Mouse (Mus musculus) left cerebral cortex, postnatal 14 days (tissue): ENCODE measurements around the gene Zswim4. TPM values are rescaled to one million over a fixed set of nuclear protein-coding genes. Genes with fewer than 3 reads are reported as not detected.
A peak's percentile ranks its signal among the peaks of the same experiment; 100 is the strongest.

Experiments used
- DNase-seq, 2 experiments: peaks; one replicate each; pipeline ENCODE4 v3.0.0; 2021 to 2022; ENCODE audit warnings: low spot score in 2 of 2, mixed read lengths in 1 of 2
- intact Hi-C: fragments of 180-260 bp; cut with DNase I; formaldehyde crosslinking; loops from one replicate; pipeline ENCODE4 v1.15.1; 2025
- total RNA-seq, 2 experiments: library from RNA; stranded (reverse); gene quantifications; 2 replicates each; pipeline ENCODE4 v1.2.3; 2021

The Zswim4 gene
- total RNA-seq, 2 experiments from 2014 or later, result 14.1 to 15.0 TPM

DNA sequence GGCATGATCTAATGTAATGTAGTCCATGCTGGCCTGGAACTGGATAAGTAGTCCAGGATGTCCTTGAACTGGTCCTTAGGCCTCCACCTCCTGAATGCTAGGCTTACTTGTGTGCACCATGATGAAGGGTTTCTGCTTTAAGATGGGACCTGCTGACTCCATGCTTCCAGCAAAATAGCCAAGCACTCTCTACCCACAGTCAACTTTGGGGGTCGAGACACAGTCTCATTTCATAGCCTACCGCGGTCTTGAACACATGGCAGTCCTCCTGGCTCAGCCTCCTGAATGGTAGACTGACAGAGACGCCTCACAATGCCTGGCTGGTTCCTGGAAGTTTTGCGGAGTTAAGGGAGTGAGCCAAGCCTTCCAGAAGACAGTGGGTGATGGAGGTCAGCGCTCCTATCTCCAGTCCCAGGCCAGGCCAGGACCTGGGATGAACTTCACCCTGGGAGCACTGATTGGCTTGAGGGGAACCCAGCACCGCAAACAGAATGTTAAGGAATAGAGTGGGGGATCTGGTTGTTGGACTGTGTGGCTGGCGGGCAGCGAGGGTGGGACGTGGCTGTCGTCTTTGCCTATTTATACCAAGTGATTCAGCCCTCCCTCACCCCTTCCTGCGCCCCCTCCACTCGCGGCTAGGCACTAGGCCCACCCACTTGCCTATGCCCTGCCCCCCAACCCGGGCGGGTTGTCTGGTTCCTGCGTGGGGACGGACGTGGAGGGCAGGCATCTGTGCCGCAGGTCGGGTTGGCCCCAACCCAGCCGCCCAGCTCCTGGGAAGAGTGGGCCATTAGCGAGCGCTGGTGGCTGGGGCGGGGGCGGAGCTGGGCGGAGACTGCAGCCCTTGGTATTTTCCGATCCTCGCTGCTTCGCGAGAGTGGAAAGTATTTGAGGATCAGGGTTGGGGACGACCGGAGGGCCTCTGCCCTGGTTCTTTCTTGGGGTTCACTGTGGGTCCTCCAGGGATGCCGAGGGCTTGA lies 33.6 kb downstream of the Zswim4 start:
- intact Hi-C loops, result no loop called here
- DNase-seq, result peak; percentile 62 to 78

DNA sequence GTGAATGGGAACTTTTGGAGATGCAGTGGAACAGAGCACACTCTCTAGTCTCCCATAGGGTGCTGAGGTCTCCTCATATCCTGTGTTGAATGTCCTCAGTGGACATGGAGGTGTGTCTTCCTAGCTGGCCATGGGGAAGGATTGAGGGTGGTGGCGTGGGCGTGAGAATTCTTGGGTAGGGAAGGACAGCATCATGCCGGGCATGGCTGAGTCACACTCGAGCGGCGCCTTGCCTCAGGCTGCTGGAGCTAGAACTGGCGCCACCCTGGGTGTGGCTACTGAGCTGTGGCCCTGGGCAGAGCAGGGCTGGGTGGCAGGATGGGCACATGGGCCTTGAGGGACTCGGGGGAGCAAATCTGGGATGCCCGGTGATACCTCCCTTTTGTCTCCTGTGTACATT lies 34.4 kb downstream of the Zswim4 start:
- intact Hi-C loops, result no loop called here
- no peak for DNase-seq

DNA sequence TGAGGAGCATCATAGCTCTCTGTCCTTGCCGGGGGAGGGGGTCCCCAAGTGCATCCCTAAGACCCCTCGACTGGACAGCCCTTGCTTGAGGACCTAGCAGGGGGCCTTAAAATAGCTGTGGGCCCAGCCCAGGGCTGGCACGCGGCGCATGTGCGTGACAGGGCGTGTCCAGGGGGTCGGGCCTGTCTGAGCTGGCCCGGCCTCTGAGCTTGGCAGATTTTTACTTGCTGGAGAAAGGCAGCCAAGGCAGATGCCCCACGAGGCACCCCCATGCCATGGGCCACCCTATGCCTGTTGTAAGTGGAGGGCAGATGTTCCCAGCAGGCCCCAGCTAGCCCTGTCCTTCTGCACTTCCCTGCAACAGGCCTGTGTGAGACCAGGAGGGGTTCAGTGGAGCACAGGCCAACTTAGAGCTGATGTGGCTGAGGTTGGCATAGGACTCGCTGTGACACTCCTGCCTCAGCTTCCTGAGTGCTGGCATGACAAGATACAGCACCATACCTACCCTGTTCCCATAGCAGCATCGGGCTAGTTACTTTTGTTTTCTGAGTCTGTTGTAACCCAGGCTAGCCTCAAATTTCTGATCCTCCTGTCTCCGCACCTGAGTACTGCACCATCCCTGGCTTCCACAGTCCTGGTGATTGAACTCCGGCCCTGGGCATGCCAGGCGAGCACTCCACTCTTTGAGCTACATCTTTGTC lies 35.2 kb downstream of the Zswim4 start:
- no peak for DNase-seq
- intact Hi-C loops, result no loop called here

DNA sequence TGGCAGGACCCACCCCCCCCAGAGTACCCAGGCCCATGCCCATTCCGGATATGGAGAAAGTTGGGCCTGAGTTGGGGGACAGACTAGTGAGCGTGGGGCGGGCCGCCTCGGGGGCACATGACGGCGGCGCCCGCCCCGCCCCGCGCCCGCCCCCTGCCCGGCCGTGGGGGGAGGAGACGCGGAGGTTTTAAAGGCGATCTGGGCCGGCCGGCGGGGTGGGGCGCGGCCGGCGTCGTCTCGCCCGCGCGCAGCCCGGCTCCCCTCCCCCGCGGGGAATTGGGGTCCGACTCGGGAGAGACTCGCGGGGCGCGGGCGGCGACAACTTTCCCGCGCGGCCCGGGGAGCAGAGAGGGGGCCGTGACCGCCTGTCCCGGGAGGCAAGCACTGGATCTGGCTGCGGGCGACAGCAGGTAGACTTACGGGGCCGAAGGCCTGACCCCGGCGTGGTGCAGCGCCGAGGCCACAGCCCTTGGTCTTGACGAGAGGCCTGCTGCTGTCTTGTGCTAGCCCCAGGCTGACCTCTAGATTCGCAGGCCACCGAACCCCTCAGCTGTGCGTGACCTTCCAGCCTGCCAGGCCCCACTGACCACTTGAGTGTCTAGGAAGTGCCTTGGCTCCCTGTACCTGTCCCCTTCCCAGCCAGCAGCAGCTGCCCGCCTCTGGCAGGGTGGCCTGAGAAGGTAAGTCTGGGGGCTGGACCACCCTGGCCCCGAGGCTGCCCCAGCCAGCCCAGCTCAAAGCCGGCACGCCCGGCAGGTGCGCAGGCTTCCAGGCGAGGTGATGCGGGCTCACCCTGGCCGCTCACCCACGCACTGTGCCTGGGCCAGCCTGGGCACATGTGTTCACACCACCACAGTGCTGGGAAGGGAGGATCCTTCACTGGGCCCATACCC lies 36.0 kb downstream of the Zswim4 start:
- intact Hi-C loops, result no loop called here
- peak in 1 of 2 experiments; percentile 57 for DNase-seq

DNA sequence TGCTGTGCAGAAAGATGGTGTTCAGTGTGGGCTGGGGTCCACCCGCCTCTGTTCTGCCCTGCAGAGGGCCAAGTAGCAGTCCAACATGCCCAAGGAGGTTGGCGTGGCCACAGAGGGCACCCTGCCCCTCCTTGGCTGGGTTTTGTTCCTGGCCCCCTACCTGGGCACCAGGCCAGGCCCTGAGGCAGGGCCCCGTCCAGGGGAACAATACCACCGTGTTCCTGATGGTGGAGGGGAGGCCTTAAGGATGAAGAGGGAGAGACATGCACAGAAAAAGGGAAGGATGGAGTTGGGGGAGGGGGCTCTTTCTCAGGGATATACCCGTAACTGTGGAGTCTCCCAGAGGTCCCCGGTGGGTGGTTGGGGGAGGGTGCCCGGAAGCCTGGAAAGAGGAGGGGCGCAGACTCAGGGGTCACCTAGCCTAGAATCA lies 36.7 kb downstream of the Zswim4 start:
- intact Hi-C loops, result no loop called here
- no peak for DNase-seq

DNA sequence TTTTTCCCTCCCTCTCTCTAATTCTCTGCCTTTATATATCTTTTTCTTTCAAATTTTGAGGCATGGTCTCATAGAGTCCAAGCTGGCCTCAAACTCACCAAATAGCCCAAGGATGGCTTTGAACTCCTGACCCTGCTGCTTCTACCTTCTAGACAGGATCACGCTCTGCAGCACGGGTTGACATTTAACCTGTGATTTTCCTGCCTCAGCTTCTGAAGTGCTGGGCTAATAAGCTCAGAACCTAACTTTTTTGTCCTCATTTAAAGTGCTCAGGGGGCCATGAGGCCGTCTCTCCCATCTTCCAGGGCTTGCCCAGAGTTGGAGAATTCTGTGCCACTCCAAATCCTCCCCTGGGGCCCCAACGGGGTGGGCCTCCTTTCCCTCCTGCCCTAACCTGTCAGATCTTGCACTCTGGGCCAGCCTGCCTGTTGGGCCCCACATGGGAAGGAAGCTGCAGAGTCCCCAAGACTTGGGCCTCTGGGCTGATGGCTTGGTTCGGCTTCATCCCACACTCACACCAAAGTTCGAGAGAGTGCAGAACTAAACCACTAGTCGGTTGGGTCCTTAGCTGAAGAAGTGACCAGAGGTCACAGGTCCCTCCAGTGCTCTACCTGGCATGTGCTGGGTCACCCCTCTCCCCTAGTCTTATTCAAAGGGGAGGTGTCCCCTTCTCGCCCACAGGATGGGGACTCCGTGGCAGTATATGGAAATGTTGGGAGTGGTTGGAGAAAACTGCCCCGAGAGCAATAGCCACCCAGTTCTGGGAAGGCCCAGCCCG lies 37.3 kb downstream of the Zswim4 start:
- no peak for DNase-seq
- intact Hi-C loops, result no loop called here

DNA sequence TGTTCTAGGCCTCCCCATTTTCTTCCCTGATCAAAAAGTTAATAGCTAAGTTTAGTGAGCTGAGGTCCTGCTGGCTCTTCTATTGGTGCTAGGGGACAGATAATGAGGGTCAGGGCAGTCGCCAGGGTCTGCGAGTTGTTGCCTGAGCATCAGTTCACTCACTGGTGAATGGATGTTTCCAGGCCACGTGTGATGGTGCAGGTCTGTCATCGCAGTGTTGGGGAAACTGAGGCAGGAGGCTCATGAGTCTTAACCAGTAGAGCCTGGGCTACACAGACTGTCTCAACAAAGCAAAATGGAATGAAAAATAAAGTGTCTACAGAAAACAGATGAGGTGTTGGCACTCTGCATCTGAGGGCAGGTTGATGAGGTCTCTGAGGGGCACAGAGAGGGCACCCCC lies 38.0 kb downstream of the Zswim4 start:
- intact Hi-C loops, result no loop called here

DNA sequence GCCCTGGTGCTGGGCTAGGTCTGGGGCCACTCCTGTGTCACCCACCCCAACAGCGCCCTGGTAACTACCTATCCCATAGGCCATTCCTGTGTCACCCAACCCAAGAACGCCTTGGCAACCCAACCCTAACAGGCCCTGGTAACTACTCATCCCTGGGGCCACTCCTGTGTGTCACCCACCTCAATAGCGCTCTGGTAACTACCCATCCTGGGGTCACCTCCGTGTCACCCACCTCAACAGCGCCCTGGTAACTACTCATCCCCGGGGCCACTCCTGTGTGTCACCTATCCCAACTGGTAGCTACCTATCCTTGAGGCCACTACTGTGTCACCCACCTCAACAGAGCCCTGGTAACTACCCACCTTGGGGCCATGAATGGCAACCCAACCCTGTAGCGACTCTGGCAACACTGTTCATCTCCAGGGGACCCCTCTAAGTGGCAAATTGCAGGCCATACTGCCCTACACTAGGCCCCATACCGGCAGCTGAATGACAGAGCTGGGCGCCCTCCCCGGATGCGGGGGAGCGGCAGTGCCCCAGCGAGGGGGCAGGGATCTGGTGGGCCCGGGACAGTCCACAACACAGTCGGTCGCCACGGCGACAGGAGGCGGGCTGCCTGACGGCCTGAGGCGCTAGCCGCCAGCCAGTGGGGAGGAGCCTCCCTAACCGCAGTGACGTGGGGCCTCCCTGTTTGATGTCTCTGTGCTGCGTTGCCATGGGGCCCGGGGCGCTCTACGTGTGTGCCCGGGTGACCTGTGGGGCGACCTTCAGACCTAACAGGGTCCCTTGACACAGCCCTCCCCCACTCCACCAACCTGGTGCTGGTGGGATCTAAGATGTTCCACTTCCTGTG lies 38.7 kb downstream of the Zswim4 start:
- peak; percentile 80 to 90 for DNase-seq
- intact Hi-C loops, result no loop called here

More for the DNA sequence above, 38.0 kb downstream of the Zswim4 start:
- no peak for DNase-seq

DNA sequence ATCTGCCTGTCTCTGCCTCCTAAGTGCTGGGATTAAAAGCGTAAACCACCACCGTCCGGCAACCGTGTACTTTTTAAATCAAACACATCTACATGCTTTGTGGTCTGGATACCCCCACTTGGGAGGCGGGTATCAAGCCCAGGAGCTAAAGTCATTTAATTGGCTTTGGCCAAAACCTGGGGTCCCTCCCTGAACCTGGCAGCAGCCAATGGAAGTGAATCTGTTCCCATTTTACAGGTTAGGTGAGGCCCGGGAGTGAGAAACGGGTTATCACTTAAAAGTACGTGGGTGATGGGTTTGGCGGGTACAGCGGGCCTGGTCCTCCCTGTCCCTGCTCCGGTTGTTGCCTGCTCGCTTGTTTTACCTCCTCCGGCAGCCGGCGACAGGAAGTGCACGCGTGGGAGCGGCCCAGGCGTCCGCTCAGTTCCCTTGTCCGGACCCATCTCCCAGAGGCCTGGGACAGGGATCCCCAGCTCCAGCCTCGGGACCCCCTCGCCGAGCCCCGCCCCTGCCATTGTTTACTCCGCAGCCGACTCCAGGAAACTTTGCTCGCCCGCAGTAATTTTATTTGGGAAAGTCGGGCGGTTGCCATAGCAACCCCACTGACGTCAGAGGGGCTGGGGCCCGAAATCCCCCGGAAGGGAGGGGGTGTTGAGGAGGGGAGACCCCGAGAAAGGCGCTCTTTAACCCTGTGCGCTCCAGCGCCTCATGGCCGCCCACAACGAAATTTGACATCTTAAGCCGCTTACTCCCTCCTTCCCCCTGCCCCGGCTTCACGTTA lies 39.5 kb downstream of the Zswim4 start:
- DNase-seq, result peak; percentile 72 to 78
- intact Hi-C loops, result no loop called here

DNA sequence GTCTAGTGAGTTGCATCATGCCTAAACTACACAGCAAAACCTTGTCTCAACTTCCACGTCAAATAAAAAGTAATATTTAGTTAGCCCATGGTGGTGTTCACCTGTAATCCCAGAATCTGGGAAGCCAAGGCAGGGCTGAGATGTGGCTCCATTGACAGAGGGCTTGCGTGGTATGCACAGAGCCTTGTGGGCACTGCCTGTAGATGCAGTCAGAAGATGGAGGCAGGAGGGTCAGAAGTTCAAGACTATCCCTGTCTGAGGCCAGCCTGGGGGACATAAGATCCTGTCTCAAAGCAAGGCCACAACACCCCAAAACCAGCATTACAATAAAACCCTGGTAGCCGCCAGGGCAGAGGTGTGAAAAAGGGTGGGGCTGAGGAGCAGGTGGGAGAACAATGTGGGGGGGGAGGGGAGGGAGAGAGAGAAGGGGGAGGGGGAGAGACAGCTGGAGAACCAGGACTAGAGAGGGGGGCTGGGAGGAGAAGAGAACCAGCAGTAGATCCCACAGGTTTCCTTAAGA lies 42.6 kb downstream of the Zswim4 start:
- intact Hi-C loops, result no loop called here
- DNase-seq, result no peak

DNA sequence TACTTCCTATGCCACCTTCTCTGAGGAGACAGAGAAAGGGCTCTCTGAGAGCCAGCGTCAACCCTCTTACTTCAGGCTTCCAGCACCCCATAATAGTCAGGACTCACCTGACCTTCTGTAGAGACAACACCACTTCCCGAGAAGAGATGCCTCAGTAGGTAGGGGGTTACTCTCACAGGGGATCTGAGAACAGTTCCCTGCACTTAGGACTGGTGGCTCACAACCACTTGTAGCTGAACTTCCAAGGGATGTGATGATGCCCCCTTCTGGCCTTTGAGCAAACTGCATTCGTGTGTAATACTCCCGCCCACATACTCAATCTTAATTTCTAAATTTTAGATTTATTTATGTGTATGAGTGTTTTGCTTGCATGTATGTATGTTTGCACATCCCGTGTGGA lies 43.3 kb downstream of the Zswim4 start:
- intact Hi-C loops, result no loop called here
- no peak for DNase-seq

DNA sequence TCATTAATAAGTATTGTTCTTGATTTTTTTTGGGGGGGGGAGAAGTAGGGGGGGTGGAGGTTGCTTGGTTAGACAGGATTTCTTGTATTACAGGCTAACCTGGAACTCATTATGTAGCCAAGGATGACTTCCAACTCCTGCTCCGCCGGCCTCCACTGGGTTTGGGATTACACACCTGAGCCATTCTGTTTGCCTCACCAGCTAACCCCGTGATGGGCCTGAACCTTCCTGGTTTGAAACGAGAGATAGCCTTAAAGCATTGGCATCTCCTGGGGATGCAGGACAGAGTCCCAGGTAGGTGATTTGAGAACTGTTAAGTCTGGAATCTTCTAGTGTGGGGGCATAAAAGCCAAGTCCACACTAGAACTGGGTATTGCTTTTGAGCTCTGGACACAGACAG lies 43.7 kb downstream of the Zswim4 start:
- intact Hi-C loops, result no loop called here
- no peak for DNase-seq

DNA sequence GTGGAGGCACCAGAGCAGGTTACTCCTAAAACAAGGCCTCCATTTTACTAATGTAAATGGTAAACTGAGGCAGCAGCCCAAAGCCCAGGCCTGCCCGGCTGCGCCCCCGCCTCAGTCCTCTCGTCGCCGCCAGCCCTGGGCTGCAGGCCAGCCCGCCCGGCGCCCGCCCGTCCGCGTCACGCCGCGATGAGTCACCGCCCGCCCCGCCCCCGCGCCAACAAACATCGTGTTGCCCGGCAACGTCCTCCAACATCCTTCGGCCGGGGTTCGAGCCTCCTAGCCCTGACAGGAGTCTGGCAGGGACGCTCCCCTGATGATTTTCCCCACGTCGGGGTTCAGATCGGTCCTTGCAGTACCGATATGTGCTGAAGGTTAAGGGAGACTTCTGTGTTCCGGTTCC lies 44.3 kb downstream of the Zswim4 start:
- intact Hi-C loops, result no loop called here
- DNase-seq, result peak; percentile 65 to 72

DNA sequence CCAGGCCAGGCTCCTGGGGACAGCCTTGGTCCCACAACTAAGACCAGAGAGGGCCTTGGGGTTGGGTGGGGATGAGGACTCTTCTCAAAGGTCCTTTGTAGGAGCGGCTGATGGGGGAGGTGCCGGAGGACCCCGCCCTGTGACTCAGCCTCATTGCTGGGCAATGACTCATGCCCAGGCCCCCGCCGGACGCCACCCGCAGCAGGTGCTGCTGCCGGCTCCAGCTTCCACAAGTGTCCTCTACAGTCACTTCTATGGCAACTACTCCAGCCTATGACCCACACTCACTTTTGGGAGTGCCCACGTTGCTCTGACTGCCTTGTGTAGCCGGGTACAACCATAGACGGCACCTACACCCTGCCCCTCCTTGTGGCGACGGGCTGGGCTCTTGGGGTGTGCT lies 44.8 kb downstream of the Zswim4 start:
- intact Hi-C loops, result no loop called here
- DNase-seq, result no peak

DNA sequence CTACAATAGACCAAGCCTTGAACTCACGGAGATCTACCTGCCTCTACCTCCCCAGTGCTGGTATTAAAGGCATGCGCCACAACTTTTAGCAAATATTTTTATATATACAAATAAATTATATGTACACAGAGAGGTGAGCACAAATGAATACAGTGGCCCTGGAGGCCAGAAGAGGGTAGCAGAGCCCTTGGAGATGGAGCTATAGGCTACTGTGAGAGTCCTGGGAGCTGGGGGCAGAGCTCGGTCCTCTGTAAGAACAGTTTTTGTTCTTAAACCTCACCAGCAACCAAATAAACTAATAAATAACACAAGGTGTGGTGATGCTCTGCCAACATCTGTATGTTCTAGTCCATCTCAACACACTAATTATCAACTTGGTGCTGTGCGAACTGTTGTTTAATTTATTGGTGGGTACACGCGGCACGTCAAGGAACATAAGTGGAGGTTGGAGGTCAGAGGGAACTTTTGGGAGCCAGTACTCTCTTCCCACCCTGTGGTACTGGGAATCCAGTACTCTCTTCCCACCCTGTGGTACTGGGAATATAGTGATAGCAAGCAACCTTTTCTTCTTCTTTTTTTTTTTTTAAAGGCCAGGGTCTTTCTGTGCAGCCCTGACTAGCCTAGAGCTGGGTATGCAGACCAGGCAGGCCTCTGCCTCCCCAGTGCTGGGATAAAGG lies 46.5 kb downstream of the Zswim4 start:
- intact Hi-C loops, result no loop called here
- DNase-seq, result no peak

DNA sequence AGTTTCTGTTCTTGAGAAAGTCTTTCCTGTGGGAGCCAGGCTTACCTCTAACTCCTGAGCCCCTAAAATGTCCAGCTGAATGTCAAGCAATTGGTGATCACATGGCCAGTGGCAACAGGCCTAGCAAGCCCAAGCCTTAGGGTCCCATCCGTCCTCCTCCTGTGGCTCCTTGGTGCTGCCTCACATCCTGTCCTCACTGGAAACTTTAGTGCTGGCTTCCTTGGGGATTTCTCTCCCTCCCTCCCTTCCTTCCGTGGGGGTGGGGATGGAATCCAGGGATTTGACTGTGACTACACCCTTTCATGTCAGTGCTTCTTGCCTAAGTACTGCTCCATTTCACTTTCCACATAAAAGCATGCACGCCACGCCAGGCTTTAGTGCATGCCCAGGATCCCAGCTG lies 47.3 kb downstream of the Zswim4 start:
- intact Hi-C loops, result loop anchor here (5.0 to 10.0 kb wide), 2 partner anchors 103 to 165 kb away; no protein-coding TSS in a partner anchor
- DNase-seq, result no peak
